Mouse (Mus musculus) liver, postnatal 0 days (tissue): ENCODE measurements around the gene Gdpd1.

Experiments used
- CTCF ChIP-seq: sonication (generic); IDR thresholded peaks from 2 replicates; pipeline ENCODE4 v1.5.1; 2016; ENCODE audit warnings: antibody characterized with exemption, low read depth
- EP300 ChIP-seq: IDR thresholded peaks from 2 replicates; pipeline ENCODE4 v1.6.1; 2016; ENCODE audit warnings: antibody characterized with exemption, low read depth, mild to moderate bottlenecking

DNA sequence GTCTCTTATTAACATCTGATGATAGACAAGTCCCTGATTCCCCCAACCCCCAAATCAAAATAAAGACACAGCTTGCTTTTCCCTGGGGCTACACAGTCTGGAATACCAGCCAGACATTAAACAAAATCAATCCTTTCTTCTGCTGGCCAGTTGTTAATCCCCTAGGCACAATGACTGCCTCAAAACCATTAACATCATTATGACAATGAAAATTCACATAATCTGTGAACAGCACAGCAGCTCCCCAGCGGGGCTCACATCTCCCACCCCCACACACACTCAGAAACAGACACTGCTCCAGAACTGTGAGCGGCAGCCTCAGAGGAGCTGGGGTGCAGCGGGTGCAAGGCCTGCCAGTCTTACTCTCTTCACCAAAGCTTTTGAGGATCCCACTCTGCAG lies 83.6 kb downstream of the Gdpd1 start:
- TF ChIP-seq EP300 (no peak), CTCF (no peak)
